Mouse (Mus musculus) lung, postnatal 10 days (tissue): ENCODE data around the gene Luc7l.
"Not testable (repeated sequence)": the region's sequence is repeated elsewhere in the genome, so short reads cannot be mapped to it uniquely, and the experiment has no call there.

Experiments
- DNase-seq: peaks from one replicate; pipeline ENCODE4 v3.0.0; 2021

Luc7l gene

GRCm38 (mm10) chr17:26255313-26255712 lies 2.6 kb downstream of the Luc7l start:
- no peak for DNase-seq

GRCm38 (mm10) chr17:26261826-26262225 lies 9.1 kb downstream of the Luc7l start:
- DNase-seq: no peak

- DNase-seq: no peak
These were observed 9.7 kb downstream of the Luc7l start for GRCm38 (mm10) chr17:26262384-26262783.

DNA sequence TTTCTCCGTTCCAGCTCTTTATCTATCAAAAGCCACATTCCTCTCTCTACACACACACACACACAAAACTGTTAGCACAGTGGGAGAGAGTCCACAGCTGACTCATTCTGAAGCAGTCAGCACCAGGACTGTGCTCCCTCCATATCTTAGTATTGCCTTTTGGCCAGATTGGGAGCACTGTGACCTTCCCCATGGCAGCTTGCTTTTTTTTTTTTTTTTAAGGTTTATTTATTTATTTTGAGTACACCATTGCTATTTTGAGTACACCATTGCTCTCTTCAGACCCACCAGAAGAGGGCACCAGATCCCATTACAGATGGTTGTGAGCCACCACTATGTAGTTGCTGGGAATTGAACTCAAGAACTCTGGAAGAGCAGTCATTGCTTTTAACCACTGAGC lies 16.2 kb downstream of the Luc7l start:
- no peak for DNase-seq

DNA sequence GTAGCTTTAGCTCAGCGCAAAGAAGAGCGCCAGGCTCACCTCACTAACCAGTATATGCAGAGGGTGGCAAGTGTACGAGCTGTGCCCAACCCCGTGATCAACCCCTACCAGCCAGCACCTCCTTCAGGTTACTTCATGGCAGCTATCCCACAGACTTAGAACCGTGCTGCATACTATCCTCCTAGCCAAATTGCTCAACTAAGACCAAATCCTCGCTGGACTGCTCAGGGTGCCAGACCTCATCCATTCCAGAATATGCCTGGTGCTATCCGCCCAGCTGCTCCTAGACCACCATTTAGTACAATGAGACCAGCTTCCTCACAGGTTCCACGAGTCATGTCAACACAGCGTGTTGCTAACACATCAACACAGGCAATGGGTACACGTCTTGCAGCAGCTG lies 16.9 kb downstream of the Luc7l start:
- DNase-seq: not testable (repeated sequence)

DNA sequence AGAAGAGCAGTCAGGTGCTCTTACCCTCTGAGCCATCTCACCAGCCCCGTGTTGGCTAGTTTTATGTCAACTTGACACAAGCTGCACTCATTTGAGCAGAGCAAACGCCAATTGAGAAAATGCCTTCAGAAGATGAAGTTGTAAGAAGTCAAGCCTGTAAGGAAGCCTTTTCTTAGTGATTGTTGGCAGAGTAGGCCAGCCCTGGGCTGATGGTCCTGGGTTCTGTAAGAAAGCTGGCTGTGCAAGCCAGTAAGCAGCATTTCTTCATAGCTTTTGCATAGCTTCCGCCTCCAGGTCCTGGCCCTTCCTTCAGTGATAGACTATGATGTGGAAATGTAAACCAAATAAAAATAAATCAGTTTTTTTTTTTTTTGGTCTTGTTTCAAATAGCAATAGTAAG lies 19.9 kb downstream of the Luc7l start:
- no peak for DNase-seq

- DNase-seq: no peak
These were observed 23.2 kb downstream of the Luc7l start for GRCm38 (mm10) chr17:26275933-26276332.

DNA sequence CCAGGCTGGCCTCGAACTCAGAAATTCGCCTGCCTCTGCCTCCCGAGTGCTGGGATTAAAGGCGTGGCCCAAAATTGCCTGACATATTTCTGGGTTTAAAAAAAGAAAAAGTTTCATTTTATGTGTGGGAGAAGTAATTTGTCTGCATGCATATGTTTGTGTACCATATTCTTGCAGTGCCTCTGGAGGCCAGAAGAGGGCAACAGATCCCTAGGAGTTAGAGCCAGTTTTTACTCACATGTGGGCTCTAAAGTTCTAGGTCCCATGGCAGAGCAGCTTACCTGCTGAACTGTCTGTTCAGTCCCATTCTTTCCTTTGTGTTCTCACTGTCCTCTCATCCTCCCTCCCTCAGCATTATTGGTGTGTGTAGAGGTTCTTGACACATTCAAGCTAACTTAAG lies 24.0 kb downstream of the Luc7l start:
- peak; percentile 50 for DNase-seq

DNA sequence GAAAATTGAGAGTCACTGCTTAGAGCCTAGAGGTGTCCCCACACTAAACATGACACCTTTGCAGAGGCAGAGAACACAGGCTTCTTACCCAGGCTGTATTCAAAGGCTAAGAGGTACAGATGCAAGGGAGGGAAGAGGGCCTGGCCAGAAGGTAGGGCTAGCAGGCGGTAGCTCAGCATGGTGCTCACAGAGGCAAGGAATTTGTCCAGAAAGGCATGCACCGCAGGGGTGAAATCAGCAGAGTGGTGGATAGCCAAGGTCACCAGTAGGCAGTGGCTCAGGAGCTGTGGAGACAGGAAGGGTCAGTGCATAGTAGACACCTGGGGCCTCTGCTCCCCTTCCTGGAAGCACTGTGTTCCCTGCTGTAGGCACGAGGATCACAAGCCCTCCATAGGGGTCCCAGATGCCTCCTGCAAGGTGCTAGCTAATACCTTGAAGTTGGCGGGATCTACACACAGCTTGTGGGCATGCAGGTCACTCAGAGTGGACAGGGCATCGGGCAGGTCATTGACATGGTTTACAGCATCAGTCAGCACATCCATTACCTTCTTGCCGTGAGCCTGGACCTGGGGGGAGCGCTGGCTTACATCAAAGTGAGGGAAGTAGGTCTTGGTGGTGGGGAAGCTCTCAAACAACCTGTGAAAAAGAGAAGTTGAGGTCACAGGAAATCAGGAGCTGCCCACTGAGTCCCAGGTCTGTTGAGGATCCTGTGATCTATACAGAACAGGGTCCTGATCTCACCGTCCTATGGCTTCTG lies 33.7 kb downstream of the Luc7l start:
- no peak for DNase-seq

- DNase-seq: no peak
These were observed 36.8 kb downstream of the Luc7l start for GRCm38 (mm10) chr17:26289475-26289874.

- DNase-seq: not testable (repeated sequence)
These were observed 45.6 kb downstream of the Luc7l start for GRCm38 (mm10) chr17:26298318-26298717.

DNA sequence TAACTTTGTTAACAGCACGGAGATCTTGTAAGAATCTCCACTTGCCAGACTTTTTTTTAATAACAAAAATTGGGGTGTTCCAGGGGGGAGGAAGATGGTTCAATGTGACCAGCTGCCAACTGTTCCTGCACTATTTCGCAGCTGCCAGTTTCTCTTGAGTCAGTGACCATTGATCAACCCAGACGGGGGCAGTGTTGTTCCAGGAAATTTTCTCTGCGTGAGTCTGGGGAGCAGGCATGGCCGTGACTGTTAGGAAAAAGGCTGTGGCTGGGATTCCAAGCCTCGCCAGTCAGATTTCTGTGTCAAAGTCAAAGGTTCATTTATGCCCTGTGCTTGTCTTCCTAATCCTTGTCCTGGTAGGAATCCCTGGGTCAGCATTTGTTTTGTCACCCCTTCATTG lies 61.6 kb downstream of the Luc7l start:
- DNase-seq: peak; percentile 92

- peak; percentile 68 for DNase-seq
These were observed 62.8 kb downstream of the Luc7l start for GRCm38 (mm10) chr17:26315474-26315873.

- no peak for DNase-seq
These were observed 65.7 kb downstream of the Luc7l start for GRCm38 (mm10) chr17:26318441-26318840.
